Mouse (Mus musculus) heart, adult 2 months (tissue): ENCODE data around the gene Slc26a6.

Experiments used
- CTCF ChIP-seq: fragments of 200-600 bp; IDR thresholded peaks from 2 replicates; pipeline ENCODE4 v1.8.1; 2022; ENCODE audit warnings: antibody characterized with exemption, mild to moderate bottlenecking, moderate library complexity
- EP300 ChIP-seq: fragments of 200-500 bp; IDR thresholded peaks from 2 replicates; pipeline ENCODE4 v1.6.1; 2011; ENCODE audit warnings: low read depth, low read length, control low read depth; ENCODE audit not compliant: insufficient read depth
- POLR2A ChIP-seq: fragments of 200-500 bp; IDR thresholded peaks from 2 replicates; pipeline ENCODE4 v1.6.1; 2011; ENCODE audit warnings: mild to moderate bottlenecking, low read depth, low read length, control low read depth; ENCODE audit not compliant: insufficient read depth

DNA sequence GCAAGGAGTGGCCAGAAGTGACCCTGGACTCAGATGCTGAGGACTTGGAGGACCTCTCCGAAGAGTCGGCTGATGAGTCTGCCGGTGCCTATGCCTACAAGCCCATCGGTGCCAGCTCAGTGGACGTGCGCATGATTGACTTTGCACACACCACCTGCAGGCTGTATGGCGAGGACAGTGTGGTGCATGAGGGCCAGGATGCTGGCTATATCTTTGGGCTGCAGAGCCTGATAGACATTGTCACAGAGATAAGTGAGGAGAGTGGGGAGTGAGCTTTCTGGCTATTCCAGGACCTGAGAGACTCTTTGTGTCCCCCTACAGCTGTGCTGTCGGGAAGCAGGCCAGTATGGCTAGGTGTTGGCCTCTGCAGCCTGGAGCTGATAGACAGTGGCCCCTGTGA lies 47.3 kb upstream of the Slc26a6 start:
- no peak for TF ChIP-seq EP300
- no peak for TF ChIP-seq CTCF
- TF ChIP-seq POLR2A, result no peak
